Mouse (Mus musculus) forebrain, embryonic 14.5 days (tissue): ENCODE measurements at regions not wholly inside any gene's neighbourhood (a gene's known extent, or its start where the extent isn't known, plus 50 kb on each side); places are given as distances from the start of the nearest gene placed in this dataset.
A peak's percentile ranks its signal among the peaks of the same experiment; 100 is the strongest.

Experiments
- ATAC-seq: fragments of 200-750 bp; cut with Nextera tagmentation; 2 replicates; pipeline ENCODE4 v1.8.0; 2017; ENCODE audit warnings: mild to moderate bottlenecking, moderate library complexity
- DNase-seq: peaks from one replicate; pipeline ENCODE4 v3.0.0-alpha.2; 2015; ENCODE audit warnings: low spot score
- H3K27ac ChIP-seq: fragments of 300-500 bp; sonication (generic); 2 replicates; pipeline ENCODE4 v1.5.1; 2014; ENCODE audit warnings: low read depth, mild to moderate bottlenecking, control low read depth, low read length, moderate library complexity
- H3K27me3 ChIP-seq: fragments of 300-500 bp; sonication (generic); replicated peaks from 2 replicates; pipeline ENCODE4 v1.6.1; 2014; ENCODE audit warnings: low read length, control low read depth, mixed read lengths; ENCODE audit not compliant: control insufficient read depth, insufficient read depth
- H3K36me3 ChIP-seq: fragments of 300-500 bp; sonication (generic); 2 replicates; pipeline ENCODE4 v1.6.1; 2014; ENCODE audit warnings: low read length, control low read depth; ENCODE audit not compliant: control insufficient read depth, insufficient read depth
- H3K4me1 ChIP-seq: fragments of 300-500 bp; sonication (generic); 2 replicates; pipeline ENCODE4 v1.6.1; 2014; ENCODE audit warnings: antibody characterized with exemption, low read length, control low read depth; ENCODE audit not compliant: control insufficient read depth, insufficient read depth
- H3K4me2 ChIP-seq: fragments of 300-500 bp; sonication (generic); 2 replicates; pipeline ENCODE4 v1.6.1; 2014; ENCODE audit warnings: mild to moderate bottlenecking, control low read depth, low read length
- H3K4me3 ChIP-seq: fragments of 300-500 bp; sonication (generic); 2 replicates; pipeline ENCODE4 v1.5.1; 2014; ENCODE audit warnings: low read depth, low read length, control low read depth
- H3K9ac ChIP-seq: fragments of 300-500 bp; sonication (generic); 2 replicates; pipeline ENCODE4 v1.6.1; 2014; ENCODE audit warnings: mild to moderate bottlenecking, low read length, control low read depth, moderate library complexity
- H3K9me3 ChIP-seq: fragments of 300-500 bp; sonication (generic); replicated peaks from 2 replicates; pipeline ENCODE4 v1.6.1; 2016; ENCODE audit warnings: low read length, control low read depth, mixed read lengths; ENCODE audit not compliant: control insufficient read depth
- WGBS: fragments of 180-500 bp; shearing (Covaris S2); extraction: QIAGEN DNeasy Blood & Tissue Kit; methylation state at CpG from one replicate; pipeline ENCODE4 v1.1.7; 2014; 5-methylcytosine and 5-hydroxymethylcytosine counted together

DNA sequence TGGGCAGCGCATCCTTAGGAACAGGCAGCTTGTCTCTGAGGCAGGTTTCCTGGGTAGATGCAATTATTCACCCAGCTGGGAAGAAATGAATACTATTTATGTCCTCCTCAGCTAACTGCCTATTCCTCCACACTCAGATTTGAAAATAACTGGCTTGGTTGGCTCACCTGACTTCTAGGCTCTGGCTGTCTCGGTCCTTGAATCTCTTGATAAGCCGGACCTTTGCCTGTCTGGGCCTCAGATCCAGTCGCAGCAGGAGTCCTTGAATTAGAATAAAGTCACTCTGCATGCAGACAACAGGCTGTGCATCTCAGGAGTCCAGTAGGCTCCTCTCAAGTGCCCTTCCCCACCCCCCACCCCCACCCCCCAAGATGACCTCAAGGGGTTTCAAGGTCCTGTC, 108.7 kb upstream of the Arhgap5 start:
- no peak overlapping the region for H3K4me2 ChIP-seq
- H3K27ac ChIP-seq: no peak overlapping the region
- no peak overlapping the region for H3K4me3 ChIP-seq
- no peaks in the 10 kb centered on the region for H3K36me3 ChIP-seq
- H3K27me3 ChIP-seq: no peaks in the 10 kb centered on the region
- H3K9me3 ChIP-seq: no peaks in the 10 kb centered on the region
- no peak for ATAC-seq
- WGBS: 60% methylated on average over 4 of the region's 4 CpGs
- H3K9ac ChIP-seq: no peak overlapping the region
- no peak for DNase-seq
- peaks cover 32% of the 10 kb centered on the region for H3K4me1 ChIP-seq

DNA sequence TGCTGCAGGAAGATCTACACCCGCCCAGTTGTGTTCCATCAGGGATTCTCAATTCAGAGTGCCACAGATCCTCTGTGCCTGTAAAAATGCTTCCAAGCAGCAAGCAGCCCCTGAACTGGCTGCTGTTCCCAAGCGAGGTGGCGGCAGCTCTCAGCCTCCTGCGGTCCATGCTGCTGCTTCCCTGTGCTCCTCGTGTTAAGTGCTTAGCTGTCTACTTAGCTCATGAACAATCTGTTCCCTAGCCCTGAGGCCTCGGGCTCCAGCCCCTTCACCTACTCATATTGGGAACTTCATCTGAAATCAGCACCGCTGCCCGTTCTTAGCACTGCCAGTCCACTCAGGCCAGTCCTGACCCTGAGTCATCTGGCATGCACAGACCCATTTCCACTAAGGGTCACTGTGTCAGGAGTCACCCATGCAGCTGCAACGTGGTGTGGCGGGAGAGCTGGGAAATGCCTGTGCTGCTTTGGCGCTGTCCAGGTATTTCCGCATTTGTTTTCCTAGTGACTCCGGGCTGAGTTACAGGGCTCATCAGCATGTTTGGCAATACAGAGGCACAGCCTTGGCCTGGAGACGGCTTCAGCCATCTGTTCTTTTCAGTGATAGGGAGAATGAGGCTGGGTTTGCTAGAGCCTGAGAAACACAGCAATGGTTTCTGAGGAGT, 107.5 kb upstream of the Arhgap5 start:
- H3K9me3 ChIP-seq: no peaks in the 10 kb centered on the region
- H3K9ac ChIP-seq: no peak overlapping the region; the same call in 1 of the 2 replicates
- WGBS: 52% methylated on average over 14 of the region's 14 CpGs
- H3K36me3 ChIP-seq: no peaks in the 10 kb centered on the region
- ATAC-seq (peak; percentile 72), DNase-seq (peak; percentile 76)
- H3K4me1 ChIP-seq: peaks cover 27% of the 10 kb centered on the region
- no peak overlapping the region for H3K27ac ChIP-seq
- H3K4me2 ChIP-seq: 0 out of 2 replicates have a peak overlapping the region, but pooled peaks have one; percentile 21
- no peaks in the 10 kb centered on the region for H3K27me3 ChIP-seq
- no peak overlapping the region for H3K4me3 ChIP-seq

DNA sequence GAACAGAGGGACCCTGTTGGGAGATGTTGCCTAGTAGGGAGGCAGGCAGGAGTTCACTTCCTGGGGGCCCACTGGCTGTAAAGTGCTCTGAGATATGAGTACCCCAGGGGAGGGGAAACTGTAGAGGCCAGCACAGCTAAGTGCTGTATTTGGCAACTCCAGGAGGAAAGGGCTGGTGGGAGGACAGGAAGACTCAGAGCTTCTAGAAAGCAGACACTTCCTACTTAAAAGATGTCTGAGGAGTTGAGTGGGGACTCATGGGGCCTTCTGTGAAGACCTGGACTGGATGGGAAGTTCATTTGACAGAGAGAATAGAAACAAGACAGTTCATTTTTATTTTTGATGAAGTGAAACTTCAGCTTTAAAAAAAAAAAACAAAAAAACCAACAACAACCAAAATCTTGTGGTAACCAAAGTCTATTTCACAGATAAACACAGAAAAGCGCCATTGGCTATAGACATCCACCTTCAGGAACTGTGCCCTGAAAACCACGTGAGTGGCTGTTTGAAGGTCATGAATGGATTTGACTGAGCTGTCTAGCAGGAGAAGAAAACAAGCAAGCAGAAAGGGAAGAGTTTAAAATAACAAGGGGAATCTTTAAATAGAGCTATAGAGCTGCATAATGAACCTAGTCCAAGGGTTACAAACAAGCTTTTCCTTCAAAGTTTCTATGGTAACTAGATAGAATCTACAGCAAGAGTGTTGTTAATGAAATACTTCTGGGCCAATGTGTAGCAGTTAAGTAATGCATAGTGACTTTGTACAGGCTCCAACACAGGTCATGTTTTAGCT, 105.9 kb upstream of the Arhgap5 start:
- H3K9me3 ChIP-seq: no peaks in the 10 kb centered on the region
- no peak for ATAC-seq
- peaks cover 27% of the 10 kb centered on the region for H3K4me1 ChIP-seq
- no peak overlapping the region for H3K4me3 ChIP-seq
- no peak overlapping the region for H3K27ac ChIP-seq
- DNase-seq: no peak
- no peak overlapping the region for H3K4me2 ChIP-seq
- 36% methylated on average over 2 of the region's 2 CpGs for WGBS
- H3K9ac ChIP-seq: no peak overlapping the region
- H3K27me3 ChIP-seq: no peaks in the 10 kb centered on the region
- no peaks in the 10 kb centered on the region for H3K36me3 ChIP-seq

DNA sequence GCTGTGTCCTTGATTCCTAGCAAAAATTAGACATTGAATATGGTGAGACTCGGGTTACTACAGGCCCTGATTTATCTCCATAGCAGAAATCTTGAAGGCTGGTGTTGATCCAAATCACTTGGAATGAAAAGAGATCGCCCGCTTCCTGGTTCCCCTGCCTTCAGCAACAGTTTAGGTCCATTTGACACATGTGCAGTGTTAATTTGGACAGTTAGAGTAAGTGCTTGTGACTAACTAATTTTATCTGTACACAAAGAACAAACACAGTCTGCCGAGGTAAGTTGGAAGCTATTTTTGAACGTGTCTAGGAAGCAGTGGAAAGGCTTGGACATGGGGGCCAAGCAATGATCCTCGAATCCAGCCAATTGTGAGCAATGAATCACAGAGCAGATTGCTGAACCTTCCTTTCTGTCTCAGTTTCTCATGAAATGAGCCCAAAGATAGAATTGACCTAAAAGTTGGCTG, 105.2 kb upstream of the Arhgap5 start:
- Histone ChIP-seq H3K9ac (no peak overlapping the region), H3K4me1 (peaks cover 27% of the 10 kb centered on the region), H3K4me2 (no peak overlapping the region), H3K9me3 (no peaks in the 10 kb centered on the region), H3K36me3 (no peaks in the 10 kb centered on the region), H3K4me3 (no peak overlapping the region), H3K27ac (no peak overlapping the region), H3K27me3 (no peaks in the 10 kb centered on the region)
- no peak for ATAC-seq
- no peak for DNase-seq
- WGBS: 67% methylated on average over 6 of the region's 6 CpGs

DNA sequence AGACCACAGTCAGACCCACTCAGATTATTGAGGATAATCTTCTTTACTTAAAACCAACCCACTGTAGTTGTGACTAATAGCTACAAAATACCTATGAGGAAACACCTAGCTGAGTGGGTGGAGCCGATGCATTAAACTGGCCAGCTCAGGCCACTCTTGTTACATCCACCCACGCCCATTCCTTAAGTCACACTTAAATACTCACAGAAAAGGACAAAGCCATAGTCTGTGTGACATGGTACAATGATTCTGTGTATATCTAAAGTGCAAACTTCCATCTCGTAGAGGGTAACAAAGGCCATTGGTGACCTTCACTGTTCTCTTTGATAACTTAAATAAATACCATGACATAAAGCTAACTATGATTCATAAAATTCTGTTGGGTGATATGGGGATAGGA, 103.7 kb upstream of the Arhgap5 start:
- 82% methylated on average over 3 of the region's 3 CpGs for WGBS

DNA sequence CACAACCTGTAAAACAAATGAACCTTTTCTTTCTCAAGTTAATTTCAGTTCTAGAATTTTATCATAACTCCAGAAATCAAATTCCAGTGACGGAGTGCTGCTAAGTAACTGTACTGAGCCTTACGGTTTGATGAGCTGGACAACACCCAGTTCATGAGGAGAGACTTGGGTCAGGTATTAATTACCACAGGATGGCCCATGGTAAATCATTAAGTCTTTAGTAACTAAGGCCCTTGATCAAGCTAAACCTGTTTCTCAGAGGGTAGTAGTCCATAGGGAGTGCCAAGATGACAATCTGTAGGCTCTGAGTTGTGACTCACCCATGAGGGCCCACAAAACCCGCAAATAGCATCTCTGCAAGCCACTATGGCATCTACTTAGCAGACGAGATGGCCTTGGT, 101.1 kb upstream of the Arhgap5 start:
- H3K4me2 ChIP-seq: no peak overlapping the region
- peaks cover 8% of the 10 kb centered on the region; the same call in 1 of the 2 replicates for H3K4me1 ChIP-seq
- no peak overlapping the region for H3K9ac ChIP-seq
- H3K27ac ChIP-seq: no peak overlapping the region
- no peaks in the 10 kb centered on the region for H3K27me3 ChIP-seq
- DNase-seq: no peak
- no peak for ATAC-seq
- no peak overlapping the region for H3K4me3 ChIP-seq
- no peaks in the 10 kb centered on the region for H3K36me3 ChIP-seq
- H3K9me3 ChIP-seq: no peaks in the 10 kb centered on the region
- 96% methylated on average over 4 of the region's 4 CpGs for WGBS

More for the DNA sequence above, 103.7 kb upstream of the Arhgap5 start:
- Histone ChIP-seq H3K9ac (no peak overlapping the region), H3K9me3 (no peaks in the 10 kb centered on the region), H3K36me3 (no peaks in the 10 kb centered on the region), H3K4me1 (peaks cover 24% of the 10 kb centered on the region), H3K4me3 (no peak overlapping the region), H3K4me2 (no peak overlapping the region), H3K27me3 (no peaks in the 10 kb centered on the region), H3K27ac (no peak overlapping the region)
- DNase-seq (no peak), ATAC-seq (no peak)

DNA sequence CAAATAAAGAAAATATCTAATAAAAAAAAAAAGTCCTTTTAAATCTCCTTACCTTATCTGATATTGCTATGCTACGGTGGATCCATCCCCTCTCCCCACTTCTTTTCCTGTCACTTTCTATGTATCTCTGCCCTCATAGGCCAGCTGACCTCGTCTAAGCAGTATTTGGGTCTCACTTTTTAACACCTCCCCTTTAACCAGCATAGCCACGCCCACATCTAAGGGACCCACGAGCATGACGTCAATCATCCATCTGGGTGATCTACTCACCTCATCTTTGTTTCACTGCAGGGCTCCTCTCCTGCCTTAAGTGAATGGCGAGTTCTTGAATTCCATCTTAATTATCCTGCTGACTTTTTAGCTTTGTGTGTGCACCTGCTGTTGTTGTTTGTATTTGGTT, 97.4 kb upstream of the Arhgap5 start:
- DNase-seq: no peak
- no peak overlapping the region for H3K4me3 ChIP-seq
- no peaks in the 10 kb centered on the region for H3K4me1 ChIP-seq
- H3K27ac ChIP-seq: no peak overlapping the region
- H3K36me3 ChIP-seq: no peaks in the 10 kb centered on the region
- no peak overlapping the region for H3K9ac ChIP-seq
- 74% methylated on average over 6 of the region's 6 CpGs for WGBS
- no peak for ATAC-seq
- H3K9me3 ChIP-seq: 0 out of 2 replicates have a peak, but pooled peaks cover 2% of the 10 kb centered on the region
- H3K4me2 ChIP-seq: no peak overlapping the region
- no peaks in the 10 kb centered on the region for H3K27me3 ChIP-seq

DNA sequence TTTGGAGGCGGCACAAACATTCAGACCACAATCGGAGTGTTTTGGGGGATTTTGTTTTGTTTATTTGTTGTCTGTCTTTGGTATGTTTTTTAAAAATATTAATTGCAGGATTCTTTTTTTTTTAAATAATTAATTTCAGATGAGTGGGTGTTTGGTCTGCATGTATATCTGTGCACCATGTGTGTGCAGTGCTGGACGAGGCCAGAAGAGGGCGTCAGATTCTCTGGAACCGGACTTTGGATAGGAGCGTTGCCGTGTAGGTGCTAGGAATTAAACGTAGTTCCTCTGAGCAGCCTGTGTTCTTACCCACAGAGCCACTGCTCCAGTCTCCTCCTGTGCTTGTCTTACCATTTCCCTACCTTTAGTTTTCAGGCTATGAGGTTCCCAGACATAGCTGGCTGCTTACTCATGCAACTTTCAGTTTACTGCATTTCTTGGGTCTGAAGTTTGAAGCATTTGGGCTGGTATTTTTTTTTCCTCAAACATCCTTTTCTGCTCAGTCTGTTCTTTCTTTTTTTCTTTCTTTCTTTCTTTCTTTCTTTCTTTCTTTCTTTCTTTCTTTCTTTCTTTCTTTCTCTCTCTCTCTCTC, 95.4 kb upstream of the Arhgap5 start:
- Histone ChIP-seq H3K36me3 (no peaks in the 10 kb centered on the region), H3K4me3 (no peak overlapping the region), H3K4me2 (no peak overlapping the region), H3K4me1 (peaks cover 9% of the 10 kb centered on the region), H3K9me3 (0 out of 2 replicates have a peak, but pooled peaks cover 2% of the 10 kb centered on the region), H3K27me3 (no peaks in the 10 kb centered on the region), H3K27ac (no peak overlapping the region), H3K9ac (no peak overlapping the region)
- ATAC-seq (no peak), DNase-seq (no peak)
- 95% methylated on average over 8 of the region's 8 CpGs for WGBS
